Mouse (Mus musculus) stomach, postnatal 0 days (tissue): ENCODE measurements around the gene Oprm1. TPM values are rescaled to one million over a fixed set of nuclear protein-coding genes. Genes with fewer than 3 reads are reported as not detected.
"Not testable (repeated sequence)": the region's sequence is repeated elsewhere in the genome, so short reads cannot be mapped to it uniquely, and the experiment has no call there.

ENCODE experiments used
- ATAC-seq: fragments of 200-750 bp; cut with Nextera tagmentation; 2 replicates; pipeline ENCODE4 v1.8.0; 2017; ENCODE audit not compliant: low FRiP score, low TSS enrichment
- DNase-seq: peaks from one replicate; pipeline ENCODE4 v3.0.0-alpha.2; 2016; ENCODE audit warnings: low spot score
- H3K27ac ChIP-seq: fragments of 300-500 bp; sonication (generic); replicated peaks from 2 replicates; pipeline ENCODE4 v1.5.1; 2014; ENCODE audit warnings: mild to moderate bottlenecking, control low read depth
- H3K27me3 ChIP-seq: fragments of 300-500 bp; sonication (generic); 2 replicates; pipeline ENCODE4 v1.6.1; 2014; ENCODE audit warnings: low read length; ENCODE audit not compliant: control insufficient read depth, insufficient read depth
- H3K36me3 ChIP-seq: fragments of 300-500 bp; sonication (generic); 2 replicates; pipeline ENCODE4 v1.6.1; 2014; ENCODE audit warnings: low read length, mixed read lengths; ENCODE audit not compliant: control insufficient read depth, insufficient read depth
- H3K4me1 ChIP-seq: fragments of 300-500 bp; sonication (generic); replicated peaks from 2 replicates; pipeline ENCODE4 v1.6.1; 2014; ENCODE audit warnings: antibody characterized with exemption; ENCODE audit not compliant: control insufficient read depth, insufficient read depth
- H3K4me2 ChIP-seq: fragments of 300-500 bp; sonication (generic); replicated peaks from 2 replicates; pipeline ENCODE4 v1.6.1; 2014; ENCODE audit warnings: low read depth, mild to moderate bottlenecking, control low read depth, moderate library complexity
- H3K4me3 ChIP-seq: fragments of 300-500 bp; sonication (generic); 2 replicates; pipeline ENCODE4 v1.5.1; 2014; ENCODE audit warnings: low read depth, low read length, control low read depth
- H3K9ac ChIP-seq: fragments of 300-500 bp; sonication (generic); 2 replicates; pipeline ENCODE4 v1.6.1; 2014; ENCODE audit warnings: mild to moderate bottlenecking, low read length, control low read depth, mixed read lengths
- H3K9me3 ChIP-seq: fragments of 300-500 bp; sonication (generic); 2 replicates; pipeline ENCODE4 v1.6.1; 2016; ENCODE audit warnings: low read length; ENCODE audit not compliant: control insufficient read depth
- CTCF ChIP-seq: IDR thresholded peaks from 2 replicates; pipeline ENCODE4 v1.5.1; 2016; ENCODE audit warnings: antibody characterized with exemption, low read depth, mild to moderate bottlenecking, moderate library complexity
- EP300 ChIP-seq: optimal IDR thresholded peaks from 2 replicates; pipeline ENCODE3; 2016; ENCODE audit warnings: antibody characterized with exemption
- WGBS: fragments of 180-500 bp; shearing (Covaris S2); extraction: QIAGEN DNeasy Blood & Tissue Kit; methylation state at CpG from one replicate; pipeline ENCODE4 v1.1.7; 2014; 5-methylcytosine and 5-hydroxymethylcytosine counted together
- polyA plus RNA-seq: library from polyadenylated mRNA; unstranded; fragments of >200 nt; fragmentation: Nextera tagmentation; extraction: Ambion mirVana; gene quantifications from 2 replicates; pipeline ENCODE4 v1.2.1, GENCODE M21; 2015

Oprm1 gene
- polyA plus RNA-seq, 1 experiment from 2014 or later: 0.11 TPM

GRCm38 (mm10) chr10:6848834-6849233, 90.5 kb downstream of the Oprm1 start:
- Histone ChIP-seq H3K9ac (no peak overlapping the region), H3K27me3 (no peaks in the 10 kb centered on the region), H3K9me3 (no peaks in the 10 kb centered on the region), H3K27ac (no peak overlapping the region), H3K4me3 (no peak overlapping the region), H3K4me1 (no peaks in the 10 kb centered on the region), H3K36me3 (no peaks in the 10 kb centered on the region), H3K4me2 (no peak overlapping the region)
- TF ChIP-seq CTCF: no peak
- TF ChIP-seq EP300: no peak
- no peak for DNase-seq
- ATAC-seq: no peak
- WGBS: 59% methylated on average over 2 of the region's 2 CpGs

DNA sequence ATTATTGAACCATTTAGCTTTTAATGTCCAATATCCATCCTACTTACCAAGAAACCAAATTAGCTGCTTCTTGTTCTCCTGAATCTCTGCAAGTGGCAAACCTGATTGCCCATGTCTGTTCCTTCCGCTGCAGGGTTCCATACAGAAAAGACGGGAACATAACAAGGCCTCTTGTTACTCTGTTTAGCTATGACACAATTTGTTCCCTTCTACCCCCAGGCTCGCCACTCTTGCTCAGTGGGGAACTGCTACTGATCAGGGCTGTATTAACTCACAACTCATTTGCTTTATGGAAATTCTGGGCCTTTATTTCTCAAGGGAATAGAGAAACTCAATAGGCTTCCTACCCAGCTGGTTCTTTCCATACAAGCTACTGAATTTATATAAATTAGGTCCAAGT, 97.5 kb downstream of the Oprm1 start:
- no peaks in the 10 kb centered on the region for H3K4me1 ChIP-seq
- DNase-seq: no peak
- no peaks in the 10 kb centered on the region for H3K36me3 ChIP-seq
- TF ChIP-seq CTCF (no peak), EP300 (no peak)
- H3K9ac ChIP-seq: no peak overlapping the region
- ATAC-seq: no peak
- H3K4me3 ChIP-seq: no peak overlapping the region
- H3K27me3 ChIP-seq: no peaks in the 10 kb centered on the region
- H3K4me2 ChIP-seq: no peak overlapping the region
- H3K9me3 ChIP-seq: no peaks in the 10 kb centered on the region
- H3K27ac ChIP-seq: no peak overlapping the region
- WGBS: 82% methylated on average over 3 of the region's 3 CpGs

DNA sequence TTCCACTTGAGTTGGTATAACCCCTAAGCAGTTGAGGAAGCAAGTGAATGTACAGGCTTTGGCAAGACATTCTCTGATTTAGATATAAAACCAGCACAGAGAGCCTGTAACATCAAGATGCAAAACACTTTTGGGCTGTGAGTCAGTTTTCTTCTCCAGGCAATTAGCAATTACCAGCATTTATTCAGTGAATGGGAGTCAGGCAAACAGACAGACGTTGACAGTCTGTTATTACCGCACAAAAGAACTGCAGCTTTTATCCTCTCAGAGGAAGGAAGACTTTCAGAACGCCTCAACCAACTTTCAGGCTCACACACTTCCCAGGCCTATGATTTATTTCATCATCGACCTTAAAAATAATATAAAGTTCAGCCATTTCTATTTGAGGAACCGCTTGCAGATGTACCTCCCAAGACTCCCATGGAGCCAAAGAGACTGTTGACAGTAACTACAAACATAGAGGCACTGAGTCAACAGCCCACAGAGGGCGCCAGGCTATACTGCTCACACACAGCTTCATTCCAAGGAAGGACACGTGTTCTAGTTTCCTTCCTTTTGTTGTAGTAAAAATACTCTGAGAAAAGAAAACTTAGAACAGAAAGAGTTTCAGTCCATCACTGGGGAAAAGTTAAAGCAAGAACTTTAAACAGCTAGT, 113.2 kb downstream of the Oprm1 start:
- H3K9ac ChIP-seq: no peak overlapping the region
- TF ChIP-seq EP300 (no peak), CTCF (no peak)
- no peaks in the 10 kb centered on the region for H3K4me1 ChIP-seq
- H3K4me2 ChIP-seq: no peak overlapping the region
- DNase-seq (no peak), ATAC-seq (no peak)
- H3K4me3 ChIP-seq: no peak overlapping the region
- no peaks in the 10 kb centered on the region for H3K9me3 ChIP-seq
- H3K27me3 ChIP-seq: no peaks in the 10 kb centered on the region
- H3K36me3 ChIP-seq: no peaks in the 10 kb centered on the region
- WGBS: 77% methylated on average over 7 of the region's 7 CpGs
- no peak overlapping the region for H3K27ac ChIP-seq

GRCm38 (mm10) chr10:6873917-6874316, 115.6 kb downstream of the Oprm1 start:
- Histone ChIP-seq H3K36me3 (no peaks in the 10 kb centered on the region), H3K9me3 (no peaks in the 10 kb centered on the region), H3K27ac (no peak overlapping the region), H3K4me2 (no peak overlapping the region), H3K27me3 (no peaks in the 10 kb centered on the region), H3K4me3 (no peak overlapping the region), H3K4me1 (no peaks in the 10 kb centered on the region), H3K9ac (no peak overlapping the region)
- DNase-seq (no peak), ATAC-seq (no peak)
- TF ChIP-seq EP300: no peak
- no peak for TF ChIP-seq CTCF
- 58% methylated on average over 1 of the region's 1 CpGs for WGBS

DNA sequence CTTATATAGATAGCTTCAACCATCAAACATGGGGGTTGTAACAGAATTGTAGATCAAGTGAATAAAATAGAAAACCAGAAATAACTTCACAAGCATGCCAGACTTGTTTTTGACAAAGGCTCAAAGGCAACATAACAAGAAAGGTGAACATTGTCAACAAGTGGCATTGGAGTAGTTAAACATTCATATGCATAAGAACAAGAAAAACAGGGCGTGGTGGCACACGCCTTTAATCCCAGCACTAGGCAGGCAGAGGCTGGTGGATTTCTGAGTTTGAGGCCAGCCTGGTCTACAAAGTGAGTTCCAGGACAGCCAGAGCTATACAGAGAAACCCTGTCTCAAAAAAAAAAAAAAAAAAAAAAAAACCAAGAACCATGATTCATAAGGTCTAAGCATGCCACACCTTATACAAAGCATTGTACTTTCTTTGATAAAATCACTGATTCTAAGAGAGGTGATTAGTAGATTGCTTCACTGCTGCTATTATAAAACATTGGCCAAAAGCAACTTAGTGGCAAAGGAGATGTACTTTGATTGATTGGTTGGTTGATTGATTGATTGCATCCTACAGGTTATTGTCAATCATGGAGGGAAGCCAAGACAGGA, 120.1 kb downstream of the Oprm1 start:
- no peak for DNase-seq
- no peak for ATAC-seq
- WGBS: 77% methylated on average over 2 of the region's 2 CpGs

DNA sequence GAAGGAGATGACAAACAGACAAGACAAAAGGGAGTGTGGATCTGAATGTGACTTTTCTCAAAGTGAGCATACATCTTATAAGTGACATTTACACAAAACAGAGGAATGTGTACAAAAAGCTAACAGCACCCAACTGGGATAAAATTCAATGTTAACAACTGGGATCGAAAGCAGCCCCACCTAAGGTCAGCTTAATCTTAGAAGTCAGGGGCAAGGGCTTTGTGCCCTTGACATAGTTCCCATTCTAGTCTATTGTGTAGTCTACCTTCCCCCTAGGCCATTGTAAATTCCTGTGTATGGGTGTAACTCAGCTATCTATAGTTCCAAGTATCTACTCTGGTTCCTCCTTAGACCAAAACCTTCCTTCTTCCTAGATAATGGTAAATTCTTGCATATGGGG, 123.7 kb downstream of the Oprm1 start:
- not testable (repeated sequence) for H3K36me3 ChIP-seq, DNase-seq, H3K27ac ChIP-seq, H3K9me3 ChIP-seq, H3K4me3 ChIP-seq, H3K4me1 ChIP-seq, H3K4me2 ChIP-seq, H3K27me3 ChIP-seq, ATAC-seq, H3K9ac ChIP-seq
- WGBS: 69% methylated on average over 1 of the region's 1 CpGs

More for the DNA sequence above, 120.1 kb downstream of the Oprm1 start:
- Histone ChIP-seq H3K4me1 (no peaks in the 10 kb centered on the region), H3K4me2 (no peak overlapping the region), H3K9me3 (no peaks in the 10 kb centered on the region), H3K4me3 (no peak overlapping the region), H3K27ac (no peak overlapping the region), H3K27me3 (no peaks in the 10 kb centered on the region), H3K9ac (no peak overlapping the region), H3K36me3 (no peaks in the 10 kb centered on the region)
- no peak for TF ChIP-seq CTCF
- TF ChIP-seq EP300: no peak
